ENCODE assay signal across 30 mouse cellular contexts in the genomic region with DNA sequence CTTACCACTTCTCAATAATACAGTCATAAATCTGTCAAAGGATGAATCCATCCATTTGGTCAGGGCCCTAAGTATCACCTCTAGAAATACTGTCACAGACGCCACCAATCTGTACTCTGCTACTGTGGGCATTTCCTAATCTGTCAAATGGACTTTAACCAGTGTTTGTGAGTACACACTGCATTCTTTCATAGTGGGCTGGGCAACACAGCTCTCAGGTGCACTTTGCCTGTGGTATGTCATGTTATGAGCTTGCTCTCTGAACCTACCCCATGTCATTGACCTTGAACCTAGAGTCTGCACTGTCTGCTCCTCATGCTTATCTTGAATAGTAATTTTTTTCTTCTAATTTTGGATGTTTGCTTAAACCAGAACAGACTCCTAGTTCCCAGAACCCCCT. TPM values are rescaled to one million over a fixed set of nuclear protein-coding genes. Genes with fewer than 3 reads are reported as not detected.
DNase-seq lines count a peak whose midpoint lies in the region; ATAC-seq and TF ChIP-seq lines count a peak whose summit lies in the region.
"Had no signal": no experiment of that assay in that cellular context is flagged by ENCODE, and none has a peak within 500 bp of the region (broad histone marks: within the 10 kb centered on the region; RNA-seq: fewer than 3 reads in every experiment).

No protein-coding gene starts in this region.

- no peak overlapping the region for H3K27ac ChIP-seq in stomach, embryonic 15.5 days
- H3K27ac ChIP-seq in stomach, postnatal 0 days (replicated peaks), result no peak overlapping the region
- no peak overlapping the region for H3K27ac ChIP-seq in liver, embryonic 16.5 days (ENCODE audit: low read length)
- H3K27ac ChIP-seq: gastrocnemius, adult 2 months; hindbrain, embryonic 12.5 days; hindbrain, postnatal 0 days; midbrain, embryonic 13.5 days had no signal

- no peaks in the 10 kb centered on the region for H3K27me3 ChIP-seq in stomach, embryonic 15.5 days (replicated peaks)
- no peaks in the 10 kb centered on the region for H3K27me3 ChIP-seq in stomach, postnatal 0 days (ENCODE audit: control insufficient read depth, insufficient read depth, low read length)
- H3K27me3 ChIP-seq in liver, embryonic 16.5 days (ENCODE audit: control insufficient read depth, insufficient read depth, low read depth, low read length), result no peaks in the 10 kb centered on the region
- H3K27me3 ChIP-seq: hindbrain, embryonic 12.5 days; midbrain, embryonic 13.5 days; Patski had no signal

- 70% methylated on average over 1 of the region's 1 CpGs for WGBS in stomach, embryonic 15.5 days
- 79% methylated on average over 1 of the region's 1 CpGs for WGBS in stomach, postnatal 0 days
- 43% methylated on average over 1 of the region's 1 CpGs for WGBS in liver, embryonic 16.5 days (ENCODE audit: insufficient replicate concordance)

- H3K4me1 ChIP-seq in stomach, embryonic 15.5 days, result no peaks in the 10 kb centered on the region
- H3K4me1 ChIP-seq in stomach, postnatal 0 days (replicated peaks; ENCODE audit: control insufficient read depth, insufficient read depth), result no peaks in the 10 kb centered on the region
- H3K4me1 ChIP-seq in liver, embryonic 16.5 days (ENCODE audit: control insufficient read depth, low read depth, low read length), result no peaks in the 10 kb centered on the region; the same call in 1 of the 2 replicates
- H3K4me1 ChIP-seq: hindbrain, embryonic 12.5 days; midbrain, embryonic 13.5 days had no signal

- no peaks in the 10 kb centered on the region for H3K36me3 ChIP-seq in stomach, embryonic 15.5 days
- no peaks in the 10 kb centered on the region for H3K36me3 ChIP-seq in stomach, postnatal 0 days (ENCODE audit: control insufficient read depth, insufficient read depth, low read length)
- no peaks in the 10 kb centered on the region for H3K36me3 ChIP-seq in liver, embryonic 16.5 days (ENCODE audit: control insufficient read depth, insufficient read depth)

- H3K4me2 ChIP-seq in stomach, embryonic 15.5 days, result no peak overlapping the region
- H3K4me2 ChIP-seq in stomach, postnatal 0 days (replicated peaks; ENCODE audit: low read depth), result no peak overlapping the region
- H3K4me2 ChIP-seq in liver, embryonic 16.5 days (ENCODE audit: low read depth, low read length), result no peak overlapping the region
- H3K4me2 ChIP-seq: heart, embryonic 11.5 days; hindbrain, embryonic 12.5 days; midbrain, embryonic 13.5 days had no signal

- no peaks in the 10 kb centered on the region for H3K9me3 ChIP-seq in stomach, embryonic 15.5 days
- no peaks in the 10 kb centered on the region for H3K9me3 ChIP-seq in stomach, postnatal 0 days (ENCODE audit: control insufficient read depth, low read length)
- no peaks in the 10 kb centered on the region for H3K9me3 ChIP-seq in liver, embryonic 16.5 days (replicated peaks; ENCODE audit: control insufficient read depth, low read length)
- H3K9me3 ChIP-seq: hindbrain, embryonic 12.5 days; megakaryocyte, embryonic 14.5 days; midbrain, embryonic 13.5 days had no signal

- ATAC-seq in stomach, embryonic 15.5 days (ENCODE audit: insufficient read depth, low FRiP score, low read depth), result peak; percentile 22; the same call in 1 of the 2 replicates
- ATAC-seq in stomach, postnatal 0 days (ENCODE audit: low FRiP score, low TSS enrichment), result no peak
- ATAC-seq in liver, embryonic 16.5 days (ENCODE audit: low read depth), result peak; percentile 84
- ATAC-seq: forebrain, embryonic 16.5 days; hindbrain, postnatal 0 days; lung, postnatal 0 days; midbrain, embryonic 13.5 days; Patski had no signal

- TF ChIP-seq EP300 in stomach, postnatal 0 days (optimal IDR thresholded peaks at IDR 0.05), result no peak

- no peak overlapping the region for H3K9ac ChIP-seq in stomach, embryonic 15.5 days
- H3K9ac ChIP-seq in stomach, postnatal 0 days (ENCODE audit: low read length), result no peak overlapping the region
- no peak overlapping the region for H3K9ac ChIP-seq in liver, embryonic 16.5 days (ENCODE audit: low read depth, low read length)
- H3K9ac ChIP-seq: hindbrain, embryonic 12.5 days; midbrain, embryonic 13.5 days had no signal

- DNase-seq in kidney, adult 8-10 months, result peak; percentile 35 to 52
- no peak for DNase-seq in kidney, postnatal 4 days
- no peak for DNase-seq in stomach, postnatal 0 days (ENCODE audit: low spot score)
- DNase-seq in urinary bladder, adult 2 months (ENCODE audit: low spot score), result no peak
- no peak for DNase-seq in cerebellum, postnatal 14 days
- DNase-seq: adrenal gland, postnatal 14 days; cerebellum, adult 11 months; cerebellum, adult 9-11 months; gastrocnemius, adult 2 months; gastrocnemius, postnatal 36 days; heart, adult 18-20 months; heart, postnatal 36 days; kidney, adult 18-20 months; layer of hippocampus, postnatal 36 days; lung, adult 18-20 months; lung, postnatal 4 days; retina, postnatal 1 day; right cerebral cortex, postnatal 14 days; thymus, postnatal 14 days had no signal

- no peak for TF ChIP-seq CTCF in stomach, postnatal 0 days (IDR thresholded peaks at IDR 0.05; ENCODE audit: low read depth)

- no peak overlapping the region for H3K4me3 ChIP-seq in stomach, embryonic 15.5 days (replicated peaks)
- no peak overlapping the region for H3K4me3 ChIP-seq in stomach, postnatal 0 days (ENCODE audit: low read depth, low read length)
- no peak overlapping the region for H3K4me3 ChIP-seq in liver, embryonic 16.5 days (ENCODE audit: low read depth, low read length)
- H3K4me3 ChIP-seq: erythroblast, embryonic 14.5 days; gastrocnemius, adult 2 months; hindbrain, embryonic 12.5 days; megakaryocyte, embryonic 14.5 days; midbrain, embryonic 13.5 days had no signal

RNA-seq across cellular contexts. Expression of a gene that starts 54.2 kb away (rescaled TPM):
- 0.89 and 1.3 TPM in 2 replicates for polyA plus RNA-seq in stomach, embryonic 15.5 days (2015; fragmentation: Nextera tagmentation; extraction: Ambion mirVana)
- 1.3 and 1.6 TPM in 2 replicates for polyA plus RNA-seq in stomach, postnatal 0 days (2015; fragmentation: Nextera tagmentation; extraction: Ambion mirVana)
- polyA plus RNA-seq in liver, embryonic 16.5 days (2015; fragmentation: Nextera tagmentation; extraction: Ambion mirVana), result 0.08 and 0.13 TPM in 2 replicates
- 13.3 and 23.9 TPM in 2 replicates for polyA plus RNA-seq in urinary bladder, adult 2 months (2012; rRNA removed)

Comparison
In these comparisons a context has a peak if more than half of its experiments do, and no peak if none do; other contexts are left out.
1. DNase-seq: peak in kidney, adult 8-10 months (2 of 2); none in kidney, postnatal 4 days (0 of 2), stomach, postnatal 0 days (single experiment), urinary bladder, adult 2 months (single experiment) and cerebellum, postnatal 14 days (0 of 2).